Mouse (Mus musculus) CH12.LX (cell line): ENCODE results near the gene Gcfc2.

Source experiments
- CTCF ChIP-seq, 2 experiments: IDR thresholded peaks in 1 of 2; conservative IDR thresholded peaks in 1 of 2; 2 replicates each; pipeline ENCODE4 v1.5.1; 2011 to 2012; ENCODE audit warnings: low read depth in 2 of 2, low read length in 2 of 2, improper control_type of control experiment in 1 of 2, inconsistent platforms in 1 of 2, mild to moderate bottlenecking in 1 of 2, moderate library complexity in 1 of 2
- GABPA ChIP-seq: IDR thresholded peaks from 2 replicates; pipeline ENCODE4 v1.6.1; 2012; ENCODE audit warnings: low read depth, low read length, improper control_type of control experiment, inconsistent platforms; ENCODE audit not compliant: insufficient replicate concordance
- HCFC1 ChIP-seq: IDR thresholded peaks from 2 replicates; pipeline ENCODE4 v1.6.1; 2012; ENCODE audit warnings: low read depth, mild to moderate bottlenecking, inconsistent platforms, low read length, improper control_type of control experiment
- MXI1 ChIP-seq: IDR thresholded peaks from 2 replicates; pipeline ENCODE4 v1.6.1; 2011; ENCODE audit warnings: mild to moderate bottlenecking, low read depth, low read length, improper control_type of control experiment
- POLR2A ChIP-seq: IDR thresholded peaks from 2 replicates; pipeline ENCODE4 v1.6.1; 2011; ENCODE audit warnings: low read depth, mild to moderate bottlenecking, improper control_type of control experiment, low read length
- POLR2AphosphoS2 ChIP-seq: IDR thresholded peaks from 2 replicates; pipeline ENCODE4 v1.6.1; 2011; ENCODE audit warnings: low read depth, low read length, improper control_type of control experiment
- TBP ChIP-seq: conservative IDR thresholded peaks from 2 replicates; pipeline ENCODE4 v1.6.1; 2011; ENCODE audit warnings: low read depth, low read length, improper control_type of control experiment
- USF1 ChIP-seq: IDR thresholded peaks from 2 replicates; pipeline ENCODE4 v1.6.1; 2014; ENCODE audit warnings: low read depth, mild to moderate bottlenecking, inconsistent platforms, low read length, improper control_type of control experiment

GRCm38 (mm10) chr6:81933281-81933680, 9.8 kb downstream of the Gcfc2 start:
- TF ChIP-seq HCFC1: no peak
- TF ChIP-seq CTCF (conservative IDR thresholded peaks at IDR 0.05 in 1 of 2, IDR thresholded peaks at IDR 0.05 in 1 of 2; ENCODE audit: low read depth in 2 of 2, low read length in 2 of 2): peak; percentile 17 to 28; a peak in 2 of 4 replicates
- no peak for TF ChIP-seq GABPA
- no peak for TF ChIP-seq MXI1
- TF ChIP-seq POLR2A: no peak
- no peak for TF ChIP-seq POLR2AphosphoS2
- TF ChIP-seq TBP: no peak
- TF ChIP-seq USF1: no peak
